Mouse (Mus musculus) G1E (cell line): ENCODE measurements around the gene Olfr1443. TPM values are rescaled to one million over a fixed set of nuclear protein-coding genes. Genes with fewer than 3 reads are reported as not detected.

Source experiments
- ATAC-seq: 2 replicates; pipeline ENCODE4 v1.8.0; 2016; ENCODE audit warnings: mild to moderate bottlenecking; ENCODE audit not compliant: insufficient number of reproducible peaks, poor library complexity, low FRiP score, severe bottlenecking; ENCODE audit errors: extremely low read depth
- DNase-seq: peaks from one replicate; pipeline ENCODE4 v3.0.0; 2012; ENCODE audit warnings: low spot score
- H3K27me3 ChIP-seq: 2 replicates; pipeline ENCODE4 v1.6.1; 2012; ENCODE audit warnings: mild to moderate bottlenecking, low read length, inconsistent platforms; ENCODE audit not compliant: insufficient read depth
- H3K36me3 ChIP-seq: replicated peaks from 2 replicates; pipeline ENCODE3; 2012; ENCODE audit warnings: mild to moderate bottlenecking, inconsistent platforms
- H3K4me1 ChIP-seq: 2 replicates; pipeline ENCODE4 v1.6.1; 2012; ENCODE audit warnings: low read depth, low read length, inconsistent platforms, mixed read lengths; ENCODE audit not compliant: insufficient read depth
- H3K4me3 ChIP-seq: 2 replicates; pipeline ENCODE4 v1.5.1; 2012; ENCODE audit warnings: low read depth, mild to moderate bottlenecking, inconsistent platforms, low read length, moderate library complexity, mixed read lengths
- H3K9me3 ChIP-seq: replicated peaks from 2 replicates; pipeline ENCODE4 v1.6.1; 2012; ENCODE audit warnings: inconsistent platforms
- CTCF ChIP-seq: IDR thresholded peaks from 2 replicates; pipeline ENCODE4 v1.5.1; 2012; ENCODE audit warnings: low read depth, low read length, inconsistent platforms, mixed read lengths
- GATA1 ChIP-seq: IDR thresholded peaks from 2 replicates; pipeline ENCODE4 v1.6.1; 2012; ENCODE audit warnings: borderline replicate concordance, low read length, inconsistent platforms, mixed read lengths
- GATA2 ChIP-seq: IDR thresholded peaks from 2 replicates; pipeline ENCODE4 v1.6.1; 2012; ENCODE audit warnings: low read depth, low read length, inconsistent platforms, borderline replicate concordance
- POLR2AphosphoS5 ChIP-seq: IDR thresholded peaks from 2 replicates; pipeline ENCODE4 v1.6.1; 2012; ENCODE audit warnings: low read depth, low read length, inconsistent platforms; ENCODE audit not compliant: insufficient replicate concordance
- TAL1 ChIP-seq: conservative IDR thresholded peaks from 2 replicates; pipeline ENCODE4 v1.6.1; 2012; ENCODE audit warnings: low read depth, low read length, inconsistent platforms, mixed read lengths
- polyA plus RNA-seq: library from polyadenylated mRNA; stranded (reverse); fragments of >175 nt; gene quantifications from 2 replicates; pipeline ENCODE4 v1.2.3, GENCODE M21; 2012
- total RNA-seq, 2 experiments: library from RNA; stranded (forward) in 1 of 2; stranded (reverse) in 1 of 2; fragments of 200-1000 nt in 1 of 2; fragments of >200 nt in 1 of 2; fragmentation: Nextera tagmentation in 1 of 2; gene quantifications; 2 replicates each; pipeline ENCODE4 v1.2.3; 2014 to 2017

Gene Olfr1443
- total and polyA plus RNA-seq, 3 experiments: 0.05 TPM; not detected in 2

GRCm38 (mm10) chr19:12722308-12722707 lies 44.4 kb downstream of the Olfr1443 start:
- H3K36me3 ChIP-seq: no peaks in the 10 kb centered on the region
- no peak overlapping the region for H3K4me3 ChIP-seq
- ATAC-seq: no peak
- H3K27me3 ChIP-seq: peaks cover 3% of the 10 kb centered on the region; the same call in 1 of the 2 replicates
- H3K4me1 ChIP-seq: no peaks in the 10 kb centered on the region
- TF ChIP-seq CTCF (no peak), GATA2 (no peak), GATA1 (no peak), TAL1 (no peak), POLR2AphosphoS5 (no peak)
- no peaks in the 10 kb centered on the region for H3K9me3 ChIP-seq
- DNase-seq: no peak

DNA sequence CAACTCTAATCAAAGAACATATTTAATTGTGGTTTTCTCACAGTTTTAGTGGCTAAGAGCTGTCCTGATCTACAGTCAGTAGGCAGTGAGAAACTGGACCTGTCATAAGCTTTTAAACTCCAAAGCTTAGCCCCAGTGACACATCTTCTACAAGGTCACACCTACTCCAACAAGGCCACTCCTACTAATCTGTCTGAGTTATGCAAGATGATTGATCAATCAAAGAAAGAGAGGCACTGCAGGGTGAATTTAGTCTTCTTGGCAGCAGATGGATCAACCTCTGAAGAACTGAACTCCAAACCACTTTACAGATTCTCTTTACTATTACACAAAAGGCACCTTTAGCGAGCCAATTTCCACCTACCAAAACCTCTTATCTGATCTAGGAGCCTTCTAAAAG lies 47.9 kb downstream of the Olfr1443 start:
- H3K36me3 ChIP-seq: no peaks in the 10 kb centered on the region
- H3K4me1 ChIP-seq: no peaks in the 10 kb centered on the region
- DNase-seq (no peak), ATAC-seq (no peak)
- TF ChIP-seq GATA1 (no peak), GATA2 (no peak), TAL1 (no peak), CTCF (no peak), POLR2AphosphoS5 (no peak)
- no peak overlapping the region for H3K4me3 ChIP-seq
- H3K9me3 ChIP-seq: no peaks in the 10 kb centered on the region
- H3K27me3 ChIP-seq: 0 out of 2 replicates have a peak, but pooled peaks cover 2% of the 10 kb centered on the region

GRCm38 (mm10) chr19:12731036-12731435 lies 53.1 kb downstream of the Olfr1443 start:
- Histone ChIP-seq H3K4me3 (no peak overlapping the region), H3K27me3 (peaks cover 6% of the 10 kb centered on the region; the same call in 1 of the 2 replicates), H3K9me3 (no peaks in the 10 kb centered on the region), H3K4me1 (no peaks in the 10 kb centered on the region), H3K36me3 (no peaks in the 10 kb centered on the region)
- no peak for DNase-seq
- no peak for ATAC-seq
- TF ChIP-seq GATA1: no peak
- TF ChIP-seq CTCF: no peak
- no peak for TF ChIP-seq GATA2
- TF ChIP-seq TAL1: no peak
- no peak for TF ChIP-seq POLR2AphosphoS5

DNA sequence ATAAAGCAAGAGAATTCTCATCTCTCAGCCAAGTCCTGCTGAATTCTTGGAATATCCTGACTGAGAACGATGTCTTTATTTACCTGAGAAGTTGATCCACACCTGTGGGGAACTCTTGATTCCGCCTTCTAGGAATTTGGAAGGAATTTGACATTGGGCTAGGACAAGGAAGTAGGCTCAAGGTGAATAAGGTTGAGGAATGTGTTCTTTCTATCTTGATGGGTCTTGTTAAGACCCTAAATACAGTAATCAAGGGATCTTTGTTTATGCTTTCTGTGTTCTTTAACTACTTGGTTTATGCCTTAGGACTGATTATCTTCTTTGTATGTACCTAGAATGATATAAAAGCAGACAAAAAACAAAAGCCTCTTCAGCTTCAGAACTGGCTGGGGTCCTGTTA lies 54.0 kb downstream of the Olfr1443 start:
- Histone ChIP-seq H3K4me1 (no peaks in the 10 kb centered on the region), H3K27me3 (peaks cover 6% of the 10 kb centered on the region; the same call in 1 of the 2 replicates), H3K36me3 (no peaks in the 10 kb centered on the region), H3K4me3 (no peak overlapping the region), H3K9me3 (no peaks in the 10 kb centered on the region)
- no peak for ATAC-seq
- DNase-seq: no peak
- TF ChIP-seq GATA2: no peak
- TF ChIP-seq CTCF: no peak
- TF ChIP-seq GATA1: no peak
- TF ChIP-seq POLR2AphosphoS5: no peak
- no peak for TF ChIP-seq TAL1

Other genes with a start within 250 kb of the Olfr1443 start
- gene Mpeg1, start 217.3 kb upstream of the Olfr1443 start, total RNA-seq (2014; fragmentation: Nextera tagmentation): not detected in 2 replicates
- gene Mpeg1, start 217.3 kb upstream of the Olfr1443 start, total RNA-seq (2017): 0.06 and 0.22 TPM in 2 replicates
- gene Mpeg1, start 217.3 kb upstream of the Olfr1443 start, polyA plus RNA-seq: not detected in 2 replicates
- gene Dtx4, start 176.7 kb upstream of the Olfr1443 start, total RNA-seq (2014; fragmentation: Nextera tagmentation): not detected in 2 replicates
- 0.06 and 0.27 TPM in 2 replicates for gene Dtx4, start 176.7 kb upstream of the Olfr1443 start, total RNA-seq (2017)
- not detected in 2 replicates for gene Dtx4, start 176.7 kb upstream of the Olfr1443 start, polyA plus RNA-seq
- gene Fam111a, start 132.4 kb upstream of the Olfr1443 start, total RNA-seq (2014; fragmentation: Nextera tagmentation): 45.3 TPM in 1 of 2 replicates, not detected in the other
- gene Fam111a, start 132.4 kb upstream of the Olfr1443 start, total RNA-seq (2017): 1.2 and 1.9 TPM in 2 replicates
- gene Fam111a, start 132.4 kb upstream of the Olfr1443 start, polyA plus RNA-seq: 0.02 TPM in 1 of 2 replicates, not detected in the other
- gene Gm4952, start 78.1 kb upstream of the Olfr1443 start, total RNA-seq (2014; fragmentation: Nextera tagmentation): not detected in 2 replicates
- 0.11 TPM in 1 of 2 replicates, not detected in the other for gene Gm4952, start 78.1 kb upstream of the Olfr1443 start, total RNA-seq (2017)
- gene Gm4952, start 78.1 kb upstream of the Olfr1443 start, polyA plus RNA-seq: not detected in 2 replicates
- not detected in 2 replicates for gene Glyat, start 44.8 kb upstream of the Olfr1443 start, total RNA-seq (2014; fragmentation: Nextera tagmentation)
- gene Glyat, start 44.8 kb upstream of the Olfr1443 start, total RNA-seq (2017): 0.11 and 0.12 TPM in 2 replicates
- not detected in 2 replicates for gene Glyat, start 44.8 kb upstream of the Olfr1443 start, polyA plus RNA-seq
- not detected in 2 replicates for gene Olfr1442, start 7.7 kb upstream of the Olfr1443 start, total RNA-seq (2014; fragmentation: Nextera tagmentation)
- gene Olfr1442, start 7.7 kb upstream of the Olfr1443 start, total RNA-seq (2017): 0.05 and 0.06 TPM in 2 replicates
- gene Olfr1442, start 7.7 kb upstream of the Olfr1443 start, polyA plus RNA-seq: not detected in 2 replicates
- gene Keg1, start 17.7 kb downstream of the Olfr1443 start, total RNA-seq (2014; fragmentation: Nextera tagmentation): not detected in 2 replicates
- gene Keg1, start 17.7 kb downstream of the Olfr1443 start, total RNA-seq (2017): 0.17 and 0.38 TPM in 2 replicates
- not detected in 2 replicates for gene Keg1, start 17.7 kb downstream of the Olfr1443 start, polyA plus RNA-seq
- gene Cntf, start 87.5 kb downstream of the Olfr1443 start, total RNA-seq (2014; fragmentation: Nextera tagmentation): 7.4 TPM in 1 of 2 replicates, not detected in the other
- 3.0 and 4.0 TPM in 2 replicates for gene Cntf, start 87.5 kb downstream of the Olfr1443 start, total RNA-seq (2017)
- 0.06 and 0.10 TPM in 2 replicates for gene Cntf, start 87.5 kb downstream of the Olfr1443 start, polyA plus RNA-seq
- gene Zfp91, start 118.0 kb downstream of the Olfr1443 start, total RNA-seq (2014; fragmentation: Nextera tagmentation): 90.3 and 97.4 TPM in 2 replicates
- 112 and 117 TPM in 2 replicates for gene Zfp91, start 118.0 kb downstream of the Olfr1443 start, total RNA-seq (2017)
- gene Zfp91, start 118.0 kb downstream of the Olfr1443 start, polyA plus RNA-seq: 26.5 and 36.0 TPM in 2 replicates
- gene Lpxn, start 118.1 kb downstream of the Olfr1443 start, total RNA-seq (2014; fragmentation: Nextera tagmentation): 0.68 and 2.1 TPM in 2 replicates
- 2.5 and 3.5 TPM in 2 replicates for gene Lpxn, start 118.1 kb downstream of the Olfr1443 start, total RNA-seq (2017)
- 0.03 TPM in 1 of 2 replicates, not detected in the other for gene Lpxn, start 118.1 kb downstream of the Olfr1443 start, polyA plus RNA-seq
- not detected in 2 replicates for gene Gm5244, start 168.6 kb downstream of the Olfr1443 start, total RNA-seq (2014; fragmentation: Nextera tagmentation)
- gene Gm5244, start 168.6 kb downstream of the Olfr1443 start, total RNA-seq (2017): not detected in 2 replicates
- gene Gm5244, start 168.6 kb downstream of the Olfr1443 start, polyA plus RNA-seq: not detected in 2 replicates
- not detected in 2 replicates for gene Olfr1444, start 179.2 kb downstream of the Olfr1443 start, total RNA-seq (2014; fragmentation: Nextera tagmentation)
- gene Olfr1444, start 179.2 kb downstream of the Olfr1443 start, total RNA-seq (2017): 0.16 TPM in 1 of 2 replicates, not detected in the other
- not detected in 2 replicates for gene Olfr1444, start 179.2 kb downstream of the Olfr1443 start, polyA plus RNA-seq
- not detected in 2 replicates for gene Olfr1445, start 205.7 kb downstream of the Olfr1443 start, total RNA-seq (2014; fragmentation: Nextera tagmentation)
- gene Olfr1445, start 205.7 kb downstream of the Olfr1443 start, total RNA-seq (2017): not detected in 2 replicates
- not detected in 2 replicates for gene Olfr1445, start 205.7 kb downstream of the Olfr1443 start, polyA plus RNA-seq
- not detected in 2 replicates for gene Olfr1446, start 215.4 kb downstream of the Olfr1443 start, total RNA-seq (2014; fragmentation: Nextera tagmentation)
- gene Olfr1446, start 215.4 kb downstream of the Olfr1443 start, total RNA-seq (2017): 0.06 and 0.16 TPM in 2 replicates
- not detected in 2 replicates for gene Olfr1446, start 215.4 kb downstream of the Olfr1443 start, polyA plus RNA-seq
- gene Olfr1447, start 225.6 kb downstream of the Olfr1443 start, total RNA-seq (2014; fragmentation: Nextera tagmentation): not detected in 2 replicates
- gene Olfr1447, start 225.6 kb downstream of the Olfr1443 start, total RNA-seq (2017): 0.27 TPM in 1 of 2 replicates, not detected in the other
- not detected in 2 replicates for gene Olfr1447, start 225.6 kb downstream of the Olfr1443 start, polyA plus RNA-seq
- not detected in 2 replicates for gene Olfr1448, start 246.3 kb downstream of the Olfr1443 start, total RNA-seq (2014; fragmentation: Nextera tagmentation)
- 0.11 and 0.12 TPM in 2 replicates for gene Olfr1448, start 246.3 kb downstream of the Olfr1443 start, total RNA-seq (2017)
- gene Olfr1448, start 246.3 kb downstream of the Olfr1443 start, polyA plus RNA-seq: not detected in 2 replicates